Mouse (Mus musculus) megakaryocyte-erythroid progenitor cell, adult 5-6 weeks (primary cell): Measurements from ENCODE around the gene Smok3b. TPM values are rescaled to one million over a fixed set of nuclear protein-coding genes. Genes with fewer than 3 reads are reported as not detected.

ENCODE experiments used
- ATAC-seq: replicated peaks from 2 replicates; pipeline ENCODE4 v1.8.0; 2016; ENCODE audit warnings: mild to moderate bottlenecking, inconsistent platforms; ENCODE audit not compliant: severe bottlenecking, poor library complexity, low FRiP score, low TSS enrichment
- total RNA-seq, 2 experiments: library from RNA; stranded (forward) in 1 of 2; stranded (reverse) in 1 of 2; fragments of 200-1000, 215-1000 nt in 1 of 2; fragments of >200 nt in 1 of 2; fragmentation: Nextera tagmentation in 1 of 2; gene quantifications; 2 replicates each; pipeline ENCODE4 v1.2.3; 2014 to 2017

Smok3b gene
- total RNA-seq, 2 experiments from 2014 or later: not detected

GRCm38 (mm10) chr5:138083936-138084335 is 62.7 kb downstream of the Smok3b start:
- ATAC-seq: no peak

GRCm38 (mm10) chr5:138084507-138084906 is 63.3 kb downstream of the Smok3b start:
- peak; percentile 88 for ATAC-seq

- ATAC-seq: peak; percentile 88
Measured at GRCm38 (mm10) chr5:138084996-138085395, 63.8 kb downstream of the Smok3b start, which contains the start of gene Zkscan1. TSS of gene Zkscan1 (plus strand) at chr5:138085084.

GRCm38 (mm10) chr5:138085421-138085911 is 64.2 kb downstream of the Smok3b start:
- ATAC-seq: no peak

- no peak for ATAC-seq
Measured at GRCm38 (mm10) chr5:138086842-138087241, 65.6 kb downstream of the Smok3b start.

- no peak for ATAC-seq
Measured at GRCm38 (mm10) chr5:138088366-138088765, 67.1 kb downstream of the Smok3b start.

- ATAC-seq: no peak
Measured at GRCm38 (mm10) chr5:138089108-138089551, 67.9 kb downstream of the Smok3b start.

GRCm38 (mm10) chr5:138090271-138090670 is 69.0 kb downstream of the Smok3b start:
- ATAC-seq: no peak

GRCm38 (mm10) chr5:138090737-138091136 is 69.5 kb downstream of the Smok3b start:
- ATAC-seq: no peak

- no peak for ATAC-seq
Measured at GRCm38 (mm10) chr5:138092771-138093170, 71.5 kb downstream of the Smok3b start.

GRCm38 (mm10) chr5:138094474-138094873 is 73.2 kb downstream of the Smok3b start:
- ATAC-seq: no peak

Other genes starting within 250 kb of the Smok3b start
- 40.6 and 60.7 TPM in 2 replicates for gene Ppp1r35, start 242.6 kb upstream of the Smok3b start, total RNA-seq (2014; fragmentation: Nextera tagmentation)
- gene Ppp1r35, start 242.6 kb upstream of the Smok3b start, total RNA-seq (2017): 30.0 and 60.2 TPM in 2 replicates
- gene Mepce, start 233.8 kb upstream of the Smok3b start, total RNA-seq (2014; fragmentation: Nextera tagmentation): 59.2 and 84.0 TPM in 2 replicates
- gene Mepce, start 233.8 kb upstream of the Smok3b start, total RNA-seq (2017): 22.0 and 26.7 TPM in 2 replicates
- 4.2 and 5.5 TPM in 2 replicates for gene Zcwpw1, start 233.6 kb upstream of the Smok3b start, total RNA-seq (2014; fragmentation: Nextera tagmentation)
- gene Zcwpw1, start 233.6 kb upstream of the Smok3b start, total RNA-seq (2017): 7.8 and 18.7 TPM in 2 replicates
- 6.5 TPM in 1 of 2 replicates, not detected in the other for gene Pilra, start 185.1 kb upstream of the Smok3b start, total RNA-seq (2014; fragmentation: Nextera tagmentation)
- not detected in 2 replicates for gene Pilra, start 185.1 kb upstream of the Smok3b start, total RNA-seq (2017)
- gene Pilrb1, start 163.3 kb upstream of the Smok3b start, total RNA-seq (2014; fragmentation: Nextera tagmentation): not detected in 2 replicates
- gene Pilrb1, start 163.3 kb upstream of the Smok3b start, total RNA-seq (2017): not detected in 2 replicates
- 1.5 TPM in 1 of 2 replicates, not detected in the other for gene Pilrb2, start 149.6 kb upstream of the Smok3b start, total RNA-seq (2014; fragmentation: Nextera tagmentation)
- gene Pilrb2, start 149.6 kb upstream of the Smok3b start, total RNA-seq (2017): not detected in 2 replicates
- not detected in 2 replicates for gene Cyp3a13, start 99.8 kb upstream of the Smok3b start, total RNA-seq (2014; fragmentation: Nextera tagmentation)
- gene Cyp3a13, start 99.8 kb upstream of the Smok3b start, total RNA-seq (2017): not detected in 2 replicates
- gene Gjc3, start 58.3 kb upstream of the Smok3b start, total RNA-seq (2014; fragmentation: Nextera tagmentation): not detected in 2 replicates
- not detected in 2 replicates for gene Gjc3, start 58.3 kb upstream of the Smok3b start, total RNA-seq (2017)
- gene Azgp1, start 39.9 kb upstream of the Smok3b start, total RNA-seq (2014; fragmentation: Nextera tagmentation): not detected in 2 replicates
- not detected in 2 replicates for gene Azgp1, start 39.9 kb upstream of the Smok3b start, total RNA-seq (2017)
- gene Smok3a, start 168 bp upstream of the Smok3b start, total RNA-seq (2014; fragmentation: Nextera tagmentation): not detected in 2 replicates
- not detected in 2 replicates for gene Smok3a, start 168 bp upstream of the Smok3b start, total RNA-seq (2017)
- not detected in 2 replicates for gene Smok3c, start 31.8 kb downstream of the Smok3b start, total RNA-seq (2014; fragmentation: Nextera tagmentation)
- not detected in 2 replicates for gene Smok3c, start 31.8 kb downstream of the Smok3b start, total RNA-seq (2017)
- 40.3 and 41.1 TPM in 2 replicates for gene Zkscan1, start 63.7 kb downstream of the Smok3b start, total RNA-seq (2014; fragmentation: Nextera tagmentation)
- 38.0 and 44.5 TPM in 2 replicates for gene Zkscan1, start 63.7 kb downstream of the Smok3b start, total RNA-seq (2017)
- gene Zscan21, start 95.5 kb downstream of the Smok3b start, total RNA-seq (2014; fragmentation: Nextera tagmentation): 14.4 and 18.0 TPM in 2 replicates
- 10.8 and 16.5 TPM in 2 replicates for gene Zscan21, start 95.5 kb downstream of the Smok3b start, total RNA-seq (2017)
- gene Zfp113, start 134.3 kb downstream of the Smok3b start, total RNA-seq (2014; fragmentation: Nextera tagmentation): 7.3 and 7.5 TPM in 2 replicates
- 7.8 and 10.9 TPM in 2 replicates for gene Zfp113, start 134.3 kb downstream of the Smok3b start, total RNA-seq (2017)
- 81.1 and 121 TPM in 2 replicates for gene Cops6, start 139.6 kb downstream of the Smok3b start, total RNA-seq (2014; fragmentation: Nextera tagmentation)
- gene Cops6, start 139.6 kb downstream of the Smok3b start, total RNA-seq (2017): 51.6 and 66.1 TPM in 2 replicates
- 37.3 and 53.0 TPM in 2 replicates for gene Ap4m1, start 150.6 kb downstream of the Smok3b start, total RNA-seq (2014; fragmentation: Nextera tagmentation)
- 18.9 and 32.8 TPM in 2 replicates for gene Ap4m1, start 150.6 kb downstream of the Smok3b start, total RNA-seq (2017)
- gene Mcm7, start 151.0 kb downstream of the Smok3b start, total RNA-seq (2014; fragmentation: Nextera tagmentation): 343 and 361 TPM in 2 replicates
- gene Mcm7, start 151.0 kb downstream of the Smok3b start, total RNA-seq (2017): 397 and 503 TPM in 2 replicates
- 44.8 and 68.4 TPM in 2 replicates for gene Taf6, start 166.0 kb downstream of the Smok3b start, total RNA-seq (2014; fragmentation: Nextera tagmentation)
- 25.4 and 37.9 TPM in 2 replicates for gene Taf6, start 166.0 kb downstream of the Smok3b start, total RNA-seq (2017)
- gene Cnpy4, start 166.1 kb downstream of the Smok3b start, total RNA-seq (2014; fragmentation: Nextera tagmentation): 22.0 and 26.2 TPM in 2 replicates
- 35.3 and 36.5 TPM in 2 replicates for gene Cnpy4, start 166.1 kb downstream of the Smok3b start, total RNA-seq (2017)
- gene Mblac1, start 172.9 kb downstream of the Smok3b start, total RNA-seq (2014; fragmentation: Nextera tagmentation): 5.1 and 8.0 TPM in 2 replicates
- 2.5 and 8.3 TPM in 2 replicates for gene Mblac1, start 172.9 kb downstream of the Smok3b start, total RNA-seq (2017)
- 0.28 TPM in 1 of 2 replicates, not detected in the other for gene Nxpe5, start 204.5 kb downstream of the Smok3b start, total RNA-seq (2014; fragmentation: Nextera tagmentation)
- 0.94 and 1.0 TPM in 2 replicates for gene Nxpe5, start 204.5 kb downstream of the Smok3b start, total RNA-seq (2017)
- gene Lamtor4, start 234.1 kb downstream of the Smok3b start, total RNA-seq (2014; fragmentation: Nextera tagmentation): 28.7 and 36.3 TPM in 2 replicates
- 27.0 and 30.0 TPM in 2 replicates for gene Lamtor4, start 234.1 kb downstream of the Smok3b start, total RNA-seq (2017)
- gene BC037034, start 242.6 kb downstream of the Smok3b start, total RNA-seq (2014; fragmentation: Nextera tagmentation): 113 and 199 TPM in 2 replicates
- 46.5 and 50.8 TPM in 2 replicates for gene BC037034, start 242.6 kb downstream of the Smok3b start, total RNA-seq (2017)